Mouse (Mus musculus): Measurements from ENCODE around the gene Ibtk. TPM values are rescaled to one million over a fixed set of nuclear protein-coding genes. Genes with fewer than 3 reads are reported as not detected.
"Not testable (repeated sequence)": the region's sequence is repeated elsewhere in the genome, so short reads cannot be mapped to it uniquely, and the experiment has no call there.

The Ibtk gene
- polyA plus RNA-seq (2012; rRNA removed): 4.9 and 6.1 TPM in 2 replicates

DNA sequence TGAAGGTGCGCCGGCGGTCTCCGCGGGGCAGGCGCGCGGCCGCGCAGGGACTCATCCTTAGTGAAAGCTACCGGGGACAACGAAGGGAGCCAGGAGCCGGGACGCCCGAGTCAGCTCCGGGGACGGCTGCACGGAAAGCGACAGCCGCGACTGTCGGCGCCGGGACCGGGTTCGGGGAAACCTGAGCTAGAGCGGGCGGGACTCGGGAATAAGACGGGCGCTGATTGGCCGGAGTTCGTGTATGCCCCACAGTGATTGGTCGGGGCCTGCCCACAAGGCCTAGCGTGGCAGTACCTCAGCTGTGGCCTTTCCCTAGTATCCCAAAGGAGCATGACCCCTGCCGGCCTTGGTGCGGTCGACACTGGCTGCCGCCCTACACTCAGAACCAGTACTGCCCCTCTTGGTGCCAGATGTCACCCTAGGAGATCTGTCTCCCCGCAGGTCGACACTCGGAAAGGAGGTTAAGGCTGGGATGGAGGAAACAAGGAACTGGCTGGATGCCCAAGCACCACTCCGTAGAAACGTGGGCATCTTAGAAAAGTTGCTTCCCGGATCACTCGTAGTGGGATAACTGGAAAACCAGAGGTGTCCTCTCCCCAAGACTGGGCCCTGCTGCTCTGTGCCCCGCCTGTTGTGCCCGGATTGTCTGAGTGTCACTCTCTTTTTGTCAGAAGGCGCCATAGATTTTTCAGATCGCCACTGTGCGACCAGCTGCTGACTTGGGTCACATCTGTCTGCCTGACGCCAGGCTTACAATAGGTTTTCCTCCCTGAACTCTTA lies at the start of gene Ibtk:
Gene Ibtk, minus strand, starts transcription at position 193 of the 780 bp plus-strand sequence.
- Histone ChIP-seq H3K27ac (ENCODE audit: insufficient read depth, low read depth, low read length) (peak within 1 kb of the TSS; percentile 80), H3K27me3 (replicated peaks; ENCODE audit: control insufficient read depth, insufficient read depth, low read length) (no peaks in the 10 kb centered on the region), H3K4me1 (ENCODE audit: control insufficient read depth, insufficient read depth, low read length) (peaks cover 4% of the 10 kb centered on the region), H3K36me3 (ENCODE audit: control insufficient read depth, insufficient read depth, low read length) (no peaks in the 10 kb centered on the region), H3K4me3 (ENCODE audit: insufficient read depth, low read depth, low read length) (peak within 1 kb of the TSS; percentile 74)
- peak; percentile 99 for DNase-seq
- WGBS: under 1% methylated on average over 52 of the region's 52 CpGs
- 0 out of 2 replicates have a peak, but pooled peaks have one; percentile 20 for TF ChIP-seq CTCF (conservative IDR thresholded peaks at IDR 0.05; ENCODE audit: insufficient read depth, insufficient read length, low read depth, low read length)
- peak; percentile 90 for TF ChIP-seq POLR2A (IDR thresholded peaks at IDR 0.05; ENCODE audit: low read depth, low read length)

DNA sequence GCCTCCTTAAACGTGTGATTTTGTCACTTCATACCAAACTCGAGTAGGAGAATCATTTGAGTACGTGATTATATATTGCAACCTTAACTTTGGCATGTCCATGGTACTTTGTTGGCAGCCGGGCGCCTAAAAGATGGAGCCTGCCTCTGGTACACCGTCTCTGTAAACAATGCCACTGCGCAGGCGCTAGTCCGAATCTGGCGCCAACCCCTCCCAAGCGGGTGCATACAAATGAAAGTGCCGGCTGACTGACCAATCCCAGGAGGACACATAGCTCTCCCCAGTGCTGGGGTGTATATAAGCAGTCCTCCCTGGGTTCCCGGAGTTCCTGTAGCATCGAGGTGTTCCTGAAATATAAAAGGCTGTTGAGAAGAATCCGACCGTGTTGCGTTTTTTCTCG lies 42.4 kb upstream of the Ibtk start:
- H3K4me3 ChIP-seq (ENCODE audit: insufficient read depth, low read depth, low read length); H3K36me3 ChIP-seq (ENCODE audit: control insufficient read depth, insufficient read depth, low read length); DNase-seq; H3K27ac ChIP-seq (ENCODE audit: insufficient read depth, low read depth, low read length); H3K4me1 ChIP-seq (ENCODE audit: control insufficient read depth, insufficient read depth, low read length); H3K27me3 ChIP-seq (replicated peaks; ENCODE audit: control insufficient read depth, insufficient read depth, low read length): not testable (repeated sequence)
- WGBS: 96% methylated on average over 18 of the region's 18 CpGs

GRCm38 (mm10) chr9:85780249-85780648 lies 31.1 kb upstream of the Ibtk start:
- 92% methylated on average over 4 of the region's 4 CpGs for WGBS
- Histone ChIP-seq H3K27ac (ENCODE audit: insufficient read depth, low read depth, low read length) (no peak overlapping the region), H3K4me3 (ENCODE audit: insufficient read depth, low read depth, low read length) (no peak overlapping the region), H3K4me1 (ENCODE audit: control insufficient read depth, insufficient read depth, low read length) (no peaks in the 10 kb centered on the region), H3K27me3 (replicated peaks; ENCODE audit: control insufficient read depth, insufficient read depth, low read length) (no peaks in the 10 kb centered on the region; the same call in 1 of the 2 replicates), H3K36me3 (ENCODE audit: control insufficient read depth, insufficient read depth, low read length) (no peaks in the 10 kb centered on the region)
- TF ChIP-seq POLR2A (IDR thresholded peaks at IDR 0.05; ENCODE audit: low read depth, low read length): no peak
- no peak for TF ChIP-seq CTCF (conservative IDR thresholded peaks at IDR 0.05; ENCODE audit: insufficient read depth, insufficient read length, low read depth, low read length)
- DNase-seq: no peak

GRCm38 (mm10) chr9:85779458-85779857 lies 30.3 kb upstream of the Ibtk start:
- H3K27ac ChIP-seq (ENCODE audit: insufficient read depth, low read depth, low read length): no peak overlapping the region
- no peaks in the 10 kb centered on the region; the same call in 1 of the 2 replicates for H3K27me3 ChIP-seq (replicated peaks; ENCODE audit: control insufficient read depth, insufficient read depth, low read length)
- H3K36me3 ChIP-seq (ENCODE audit: control insufficient read depth, insufficient read depth, low read length): no peaks in the 10 kb centered on the region
- WGBS: 20% methylated on average over 4 of the region's 4 CpGs
- TF ChIP-seq CTCF (conservative IDR thresholded peaks at IDR 0.05; ENCODE audit: insufficient read depth, insufficient read length, low read depth, low read length) (no peak), POLR2A (IDR thresholded peaks at IDR 0.05; ENCODE audit: low read depth, low read length) (no peak)
- no peaks in the 10 kb centered on the region for H3K4me1 ChIP-seq (ENCODE audit: control insufficient read depth, insufficient read depth, low read length)
- DNase-seq: peak; percentile 41
- no peak overlapping the region for H3K4me3 ChIP-seq (ENCODE audit: insufficient read depth, low read depth, low read length)

GRCm38 (mm10) chr9:85777544-85777943 lies 28.4 kb upstream of the Ibtk start:
- DNase-seq: no peak
- no peaks in the 10 kb centered on the region; the same call in 1 of the 2 replicates for H3K27me3 ChIP-seq (replicated peaks; ENCODE audit: control insufficient read depth, insufficient read depth, low read length)

GRCm38 (mm10) chr9:85772280-85772679 lies 23.1 kb upstream of the Ibtk start:
- Histone ChIP-seq H3K36me3 (ENCODE audit: control insufficient read depth, insufficient read depth, low read length) (no peaks in the 10 kb centered on the region), H3K27ac (ENCODE audit: insufficient read depth, low read depth, low read length) (no peak overlapping the region), H3K27me3 (replicated peaks; ENCODE audit: control insufficient read depth, insufficient read depth, low read length) (no peaks in the 10 kb centered on the region; the same call in 1 of the 2 replicates), H3K4me1 (ENCODE audit: control insufficient read depth, insufficient read depth, low read length) (no peaks in the 10 kb centered on the region), H3K4me3 (ENCODE audit: insufficient read depth, low read depth, low read length) (no peak overlapping the region)
- no peak for DNase-seq
- 65% methylated on average over 12 of the region's 12 CpGs for whole genome bisulfite sequencing
- TF ChIP-seq POLR2A (IDR thresholded peaks at IDR 0.05; ENCODE audit: low read depth, low read length) (no peak), CTCF (conservative IDR thresholded peaks at IDR 0.05; ENCODE audit: insufficient read depth, insufficient read length, low read depth, low read length) (no peak)

More at GRCm38 (mm10) chr9:85777544-85777943, 28.4 kb upstream of the Ibtk start:
- Histone ChIP-seq H3K4me3 (ENCODE audit: insufficient read depth, low read depth, low read length) (no peak overlapping the region), H3K36me3 (ENCODE audit: control insufficient read depth, insufficient read depth, low read length) (no peaks in the 10 kb centered on the region), H3K4me1 (ENCODE audit: control insufficient read depth, insufficient read depth, low read length) (no peaks in the 10 kb centered on the region), H3K27ac (ENCODE audit: insufficient read depth, low read depth, low read length) (no peak overlapping the region)
- 56% methylated on average over 6 of the region's 6 CpGs for WGBS
- TF ChIP-seq CTCF (conservative IDR thresholded peaks at IDR 0.05; ENCODE audit: insufficient read depth, insufficient read length, low read depth, low read length) (no peak), POLR2A (IDR thresholded peaks at IDR 0.05; ENCODE audit: low read depth, low read length) (no peak)

GRCm38 (mm10) chr9:85771454-85771853 lies 22.3 kb upstream of the Ibtk start:
- no peak overlapping the region for H3K27ac ChIP-seq (ENCODE audit: insufficient read depth, low read depth, low read length)
- TF ChIP-seq CTCF (conservative IDR thresholded peaks at IDR 0.05; ENCODE audit: insufficient read depth, insufficient read length, low read depth, low read length): no peak
- TF ChIP-seq POLR2A (IDR thresholded peaks at IDR 0.05; ENCODE audit: low read depth, low read length): no peak
- no peak overlapping the region for H3K4me3 ChIP-seq (ENCODE audit: insufficient read depth, low read depth, low read length)
- H3K27me3 ChIP-seq (replicated peaks; ENCODE audit: control insufficient read depth, insufficient read depth, low read length): no peaks in the 10 kb centered on the region; the same call in 1 of the 2 replicates
- 62% methylated on average over 3 of the region's 3 CpGs for WGBS
- H3K36me3 ChIP-seq (ENCODE audit: control insufficient read depth, insufficient read depth, low read length): no peaks in the 10 kb centered on the region
- H3K4me1 ChIP-seq (ENCODE audit: control insufficient read depth, insufficient read depth, low read length): no peaks in the 10 kb centered on the region
- DNase-seq: no peak
